14 mouse cellular contexts compared by ENCODE assay signal in the genomic region with DNA sequence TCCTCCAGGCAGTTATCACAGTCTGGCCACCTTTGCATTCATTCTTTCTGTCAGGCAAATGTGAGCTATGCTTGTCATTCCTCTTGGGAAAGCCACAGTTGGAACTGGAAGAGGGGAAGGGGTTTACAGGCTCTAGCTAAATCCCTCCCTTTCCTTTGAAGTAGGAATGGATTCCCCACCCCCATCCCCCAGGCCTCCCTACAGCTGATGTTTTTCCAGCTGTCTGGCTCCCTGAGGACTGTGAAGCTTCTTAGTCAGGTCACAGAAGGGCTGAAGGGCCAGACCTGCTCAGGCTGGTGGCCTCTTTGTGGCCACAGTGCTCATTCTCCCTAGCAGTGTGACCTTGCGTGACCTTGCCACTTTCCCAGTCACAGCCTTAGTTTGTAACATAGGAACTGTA. TPM values are rescaled to one million over a fixed set of nuclear protein-coding genes. Genes with fewer than 3 reads are reported as not detected.
A peak's percentile ranks its signal among the peaks of the same experiment; 100 is the strongest.
DNase-seq lines count a peak whose midpoint lies in the region; ATAC-seq and TF ChIP-seq lines count a peak whose summit lies in the region.
"Had no signal": no experiment of that assay in that cellular context is flagged by ENCODE, and none has a peak within 500 bp of the region (broad histone marks: within the 10 kb centered on the region; RNA-seq: fewer than 3 reads in every experiment).

No protein-coding gene starts in this region.

- H3K9ac ChIP-seq in kidney, embryonic 14.5 days (ENCODE audit: low read depth, low read length): no peak overlapping the region
- H3K9ac ChIP-seq in neural tube, embryonic 15.5 days (replicated peaks): no peak overlapping the region
- no peak overlapping the region for H3K9ac ChIP-seq in limb, embryonic 12.5 days (replicated peaks)
- H3K9ac ChIP-seq: heart, embryonic 15.5 days; liver, embryonic 13.5 days had no signal

- no peak overlapping the region for H3K27ac ChIP-seq in kidney, embryonic 14.5 days (ENCODE audit: low read depth, low read length)
- no peak overlapping the region for H3K27ac ChIP-seq in kidney, adult 2 months (ENCODE audit: insufficient read depth, low read depth, low read length)
- H3K27ac ChIP-seq in neural tube, embryonic 15.5 days (replicated peaks): no peak overlapping the region
- H3K27ac ChIP-seq in limb, embryonic 12.5 days: no peak overlapping the region
- H3K27ac ChIP-seq: heart, embryonic 15.5 days; liver, embryonic 13.5 days had no signal

- WGBS in kidney, embryonic 14.5 days: 61% methylated on average over 1 of the region's 1 CpGs
- WGBS in kidney, adult 2 months: 88% methylated on average over 1 of the region's 1 CpGs
- WGBS in neural tube, embryonic 15.5 days: 74% methylated on average over 1 of the region's 1 CpGs
- 65% methylated on average over 1 of the region's 1 CpGs for WGBS in limb, embryonic 12.5 days

- TF ChIP-seq POLR2A in kidney, adult 2 months (IDR thresholded peaks at IDR 0.05; ENCODE audit: low read depth, low read length): no peak

- H3K27me3 ChIP-seq in kidney, embryonic 14.5 days (ENCODE audit: control insufficient read depth, insufficient read depth, low read length): no peaks in the 10 kb centered on the region
- no peaks in the 10 kb centered on the region for H3K27me3 ChIP-seq in kidney, adult 2 months (replicated peaks; ENCODE audit: control insufficient read depth, insufficient read depth, low read length)
- H3K27me3 ChIP-seq in neural tube, embryonic 15.5 days (replicated peaks): no peaks in the 10 kb centered on the region
- no peaks in the 10 kb centered on the region for H3K27me3 ChIP-seq in limb, embryonic 12.5 days
- H3K27me3 ChIP-seq: heart, embryonic 15.5 days; liver, embryonic 13.5 days had no signal

- H3K4me1 ChIP-seq in kidney, embryonic 14.5 days (ENCODE audit: control insufficient read depth, insufficient read depth, low read length): peaks cover 7% of the 10 kb centered on the region; the same call in 1 of the 2 replicates
- no peaks in the 10 kb centered on the region for H3K4me1 ChIP-seq in kidney, adult 2 months (ENCODE audit: control insufficient read depth, insufficient read depth, low read length)
- H3K4me1 ChIP-seq in neural tube, embryonic 15.5 days: no peaks in the 10 kb centered on the region
- peaks cover 16% of the 10 kb centered on the region for H3K4me1 ChIP-seq in limb, embryonic 12.5 days (replicated peaks)
- H3K4me1 ChIP-seq: liver, embryonic 13.5 days; megakaryocyte, embryonic 14.5 days had no signal

- no peak overlapping the region for H3K4me3 ChIP-seq in kidney, embryonic 14.5 days (ENCODE audit: low read length)
- H3K4me3 ChIP-seq in kidney, adult 2 months (ENCODE audit: insufficient read depth, low read depth, low read length): no peak overlapping the region
- H3K4me3 ChIP-seq in neural tube, embryonic 15.5 days (replicated peaks): no peak overlapping the region
- H3K4me3 ChIP-seq in limb, embryonic 12.5 days (replicated peaks): no peak overlapping the region
- H3K4me3 ChIP-seq: heart, embryonic 15.5 days; liver, embryonic 13.5 days; megakaryocyte, embryonic 14.5 days had no signal

- H3K4me2 ChIP-seq in kidney, embryonic 14.5 days (replicated peaks; ENCODE audit: low read depth, low read length): no peak overlapping the region
- H3K4me2 ChIP-seq in neural tube, embryonic 15.5 days: no peak overlapping the region
- H3K4me2 ChIP-seq in limb, embryonic 12.5 days: no peak overlapping the region
- H3K4me2 ChIP-seq: heart, embryonic 15.5 days; liver, embryonic 13.5 days had no signal

- peak; percentile 68; the same call in 1 of the 2 replicates for ATAC-seq in kidney, embryonic 14.5 days (ENCODE audit: low FRiP score, low TSS enrichment)
- ATAC-seq in neural tube, embryonic 15.5 days (ENCODE audit: low FRiP score): no peak
- ATAC-seq in limb, embryonic 12.5 days (ENCODE audit: insufficient number of reproducible peaks, insufficient read depth, low FRiP score, low TSS enrichment, low read depth): 0 out of 2 replicates have a peak, but pooled peaks have one; percentile 23

- TF ChIP-seq CTCF in kidney, adult 2 months (conservative IDR thresholded peaks at IDR 0.05; ENCODE audit: insufficient read depth, insufficient read length, low read depth, low read length): no peak

- no peaks in the 10 kb centered on the region for H3K9me3 ChIP-seq in kidney, embryonic 14.5 days (ENCODE audit: control insufficient read depth, low read length)
- H3K9me3 ChIP-seq in neural tube, embryonic 15.5 days (replicated peaks): no peaks in the 10 kb centered on the region
- no peaks in the 10 kb centered on the region for H3K9me3 ChIP-seq in limb, embryonic 12.5 days
- H3K9me3 ChIP-seq: heart, embryonic 15.5 days; liver, embryonic 13.5 days; megakaryocyte, embryonic 14.5 days had no signal

- no peak for DNase-seq in kidney, adult 2 months
- peak; percentile 53 for DNase-seq in neural tube, embryonic 10.5 days (ENCODE audit: extremely low spot score, low spot score)
- DNase-seq in layer of hippocampus, postnatal 25 days (ENCODE audit: extremely low spot score in 1 of 2, low spot score in 1 of 2): no peak
- no peak for DNase-seq in left cerebral cortex, adult 9 months (ENCODE audit: low spot score in 2 of 2)
- DNase-seq in right cerebral cortex, postnatal 25 days: no peak
- DNase-seq: cerebellum, postnatal 14 days; gastrocnemius, postnatal 25 days; liver, embryonic 13.5 days; spleen, adult 18-20 months had no signal

- no peaks in the 10 kb centered on the region; the same call in 1 of the 2 replicates for H3K36me3 ChIP-seq in kidney, embryonic 14.5 days (ENCODE audit: control insufficient read depth, insufficient read depth, low read length)
- no peaks in the 10 kb centered on the region for H3K36me3 ChIP-seq in kidney, adult 2 months (ENCODE audit: control insufficient read depth, insufficient read depth, low read length)
- no peaks in the 10 kb centered on the region for H3K36me3 ChIP-seq in neural tube, embryonic 15.5 days
- H3K36me3 ChIP-seq in limb, embryonic 12.5 days: peaks cover 80% of the 10 kb centered on the region
- H3K36me3 ChIP-seq: heart, embryonic 15.5 days had no signal

RNA-seq across cellular contexts. Expression of a gene that starts 49.1 kb away (rescaled TPM):
- 8.8 and 10.6 TPM in 2 replicates for polyA plus RNA-seq in kidney, embryonic 14.5 days (2014; fragmentation: Nextera tagmentation; extraction: Ambion mirVana)
- 23.1 and 31.7 TPM in 2 replicates for polyA plus RNA-seq in kidney, adult 2 months (2012; rRNA removed)
- polyA plus RNA-seq in neural tube, embryonic 15.5 days (2015; fragmentation: Nextera tagmentation; extraction: Ambion mirVana): 2.8 and 4.5 TPM in 2 replicates
- 20.5 and 22.6 TPM in 2 replicates for polyA plus RNA-seq in limb, embryonic 12.5 days (2016; fragmentation: Nextera tagmentation; extraction: Ambion mirVana)
- total RNA-seq in layer of hippocampus, postnatal 25 days (2021): 1 to 10 TPM; 3.0 to 4.7 TPM
